Mouse (Mus musculus): ENCODE measurements around the gene Cavin1.

- TF ChIP-seq POLR2A (IDR thresholded peaks at IDR 0.05; ENCODE audit: low read depth, low read length) (no peak), CTCF (IDR thresholded peaks at IDR 0.05; ENCODE audit: extremely low read depth, insufficient read length, insufficient replicate concordance, low read depth, low read length) (no peak)
Observed at GRCm38 (mm10) chr11:100937295-100937694, 33.4 kb downstream of the Cavin1 start.
